Mouse (Mus musculus): ENCODE results near the gene Aimp1. TPM values are rescaled to one million over a fixed set of nuclear protein-coding genes. Genes with fewer than 3 reads are reported as not detected.

The Aimp1 gene
- polyA plus RNA-seq, 1 experiment = 17.4 TPM

DNA sequence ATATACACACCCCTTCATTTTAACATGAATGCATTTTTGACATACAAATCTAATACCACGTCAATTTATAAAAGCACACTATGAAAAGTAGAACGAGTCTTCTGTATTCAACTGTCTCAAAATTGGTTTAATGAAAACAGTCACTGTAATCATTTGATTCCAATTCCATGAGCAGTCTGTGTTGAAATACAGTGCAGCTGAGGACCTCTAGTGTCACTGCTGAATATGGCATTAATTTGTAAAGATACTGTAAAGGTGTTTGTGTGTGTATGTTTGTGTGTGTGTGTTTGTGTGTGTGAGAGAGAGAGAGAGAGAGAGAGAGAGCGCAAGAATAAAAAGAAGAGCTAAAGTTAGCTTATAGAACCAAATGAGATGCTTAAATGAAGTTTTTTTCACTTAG lies 17.2 kb upstream of the Aimp1 start:
- Histone ChIP-seq H3K4me1 (replicated peaks; ENCODE audit: control insufficient read depth, insufficient read depth, low read length) (no peaks in the 10 kb centered on the region), H3K36me3 (ENCODE audit: control insufficient read depth, insufficient read depth, low read length) (no peaks in the 10 kb centered on the region), H3K27ac (ENCODE audit: control insufficient read depth, insufficient read depth, low read length) (no peak overlapping the region), H3K4me3 (ENCODE audit: control insufficient read depth, insufficient read depth, low read length) (no peak overlapping the region), H3K27me3 (ENCODE audit: control insufficient read depth, insufficient read depth, low read length) (no peaks in the 10 kb centered on the region)
- 90% methylated on average over 3 of the region's 3 CpGs for WGBS
- TF ChIP-seq CTCF (IDR thresholded peaks at IDR 0.05; ENCODE audit: borderline replicate concordance, control insufficient read depth, extremely low read depth, insufficient read depth, low read length, poor library complexity) (no peak), POLR2A (IDR thresholded peaks at IDR 0.05; ENCODE audit: control insufficient read depth, extremely low read depth, insufficient read depth, low read length, poor library complexity) (no peak)
- DNase-seq = no peak

DNA sequence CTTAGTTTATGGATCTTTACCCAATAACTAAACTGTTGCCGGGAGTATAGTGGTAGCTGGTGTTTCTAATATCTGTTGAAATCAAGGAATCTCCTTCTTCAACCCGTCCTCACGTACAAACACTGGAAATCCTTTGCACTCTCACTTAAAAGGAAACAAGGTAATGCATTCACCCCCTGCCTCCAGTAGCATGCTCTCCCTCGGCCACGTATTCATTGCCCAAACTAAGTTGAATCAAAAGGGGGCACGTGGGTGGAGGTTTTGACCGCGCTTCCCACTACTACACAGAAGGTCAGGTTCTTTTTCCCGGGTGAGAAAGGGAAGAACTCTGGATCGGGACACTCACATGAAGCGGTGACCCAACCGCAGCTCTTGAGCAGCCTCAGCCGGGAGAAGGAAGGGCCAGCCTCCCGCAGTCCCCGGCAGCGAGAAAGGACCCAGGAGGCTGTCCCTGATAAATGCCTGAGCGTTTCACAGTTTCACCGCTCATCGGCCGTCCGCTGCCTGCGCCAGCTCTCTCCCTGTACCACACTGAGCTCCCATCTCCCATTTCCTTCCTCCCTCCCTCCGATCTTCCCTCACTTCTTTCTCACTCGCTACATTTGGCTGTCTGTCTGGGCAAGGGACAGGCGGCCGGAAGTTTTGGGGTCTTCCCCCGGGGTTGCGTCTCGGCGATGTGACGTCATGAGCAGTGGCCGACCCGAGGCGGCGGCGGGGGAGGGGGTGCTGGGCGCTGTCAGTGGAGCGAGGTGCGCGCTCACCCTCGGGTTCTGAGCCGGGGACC lies 531 bp downstream of the Aimp1 start, which contains the start of gene Tbck:
TSS of gene Tbck (plus strand) at position 698 of the 784 bp plus-strand sequence.
- TF ChIP-seq POLR2A (IDR thresholded peaks at IDR 0.05; ENCODE audit: control insufficient read depth, extremely low read depth, insufficient read depth, low read length, poor library complexity) (0 out of 2 replicates have a peak, but pooled peaks have one; percentile 38), CTCF (IDR thresholded peaks at IDR 0.05; ENCODE audit: borderline replicate concordance, control insufficient read depth, extremely low read depth, insufficient read depth, low read length, poor library complexity) (no peak)
- peak within 1 kb of the TSS; percentile 86 for H3K4me3 ChIP-seq (ENCODE audit: control insufficient read depth, insufficient read depth, low read length)
- WGBS = under 1% methylated on average over 42 of the region's 42 CpGs

DNA sequence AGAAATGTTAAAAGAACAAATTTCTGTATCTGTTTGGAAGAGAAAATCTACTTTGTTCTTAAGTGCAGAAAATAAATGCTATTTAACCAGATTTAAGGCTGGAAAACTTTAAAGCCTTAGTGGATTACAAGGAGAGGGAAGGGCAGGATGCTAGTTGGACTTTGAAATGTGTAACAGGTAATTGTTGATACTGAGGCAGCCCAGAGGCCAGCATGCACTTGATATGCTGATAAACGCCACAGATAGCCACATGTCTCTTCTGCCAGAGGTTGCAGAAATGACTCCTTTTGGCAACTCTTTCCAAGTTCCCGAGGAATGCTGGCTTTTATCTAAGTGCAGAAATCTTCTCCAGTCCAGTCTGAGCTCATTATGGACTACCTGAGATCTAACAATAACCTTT lies 6.7 kb downstream of the Aimp1 start:
- DNase-seq = no peak
- H3K27me3 ChIP-seq (ENCODE audit: control insufficient read depth, insufficient read depth, low read length) = no peaks in the 10 kb centered on the region
- TF ChIP-seq CTCF (IDR thresholded peaks at IDR 0.05; ENCODE audit: borderline replicate concordance, control insufficient read depth, extremely low read depth, insufficient read depth, low read length, poor library complexity) = no peak
- TF ChIP-seq POLR2A (IDR thresholded peaks at IDR 0.05; ENCODE audit: control insufficient read depth, extremely low read depth, insufficient read depth, low read length, poor library complexity) = no peak
- 96% methylated on average over 2 of the region's 2 CpGs for WGBS
- H3K27ac ChIP-seq (ENCODE audit: control insufficient read depth, insufficient read depth, low read length) = no peak overlapping the region
- peaks cover 22% of the 10 kb centered on the region for H3K36me3 ChIP-seq (ENCODE audit: control insufficient read depth, insufficient read depth, low read length)
- no peaks in the 10 kb centered on the region for H3K4me1 ChIP-seq (replicated peaks; ENCODE audit: control insufficient read depth, insufficient read depth, low read length)
- no peak overlapping the region for H3K4me3 ChIP-seq (ENCODE audit: control insufficient read depth, insufficient read depth, low read length)

More for the DNA sequence above, 531 bp downstream of the Aimp1 start, which contains the start of gene Tbck:
- H3K27ac ChIP-seq (ENCODE audit: control insufficient read depth, insufficient read depth, low read length) = peak within 1 kb of the TSS; percentile 74
- no peaks in the 10 kb centered on the region for H3K27me3 ChIP-seq (ENCODE audit: control insufficient read depth, insufficient read depth, low read length)
- no peaks in the 10 kb centered on the region; the same call in 1 of the 2 replicates for H3K36me3 ChIP-seq (ENCODE audit: control insufficient read depth, insufficient read depth, low read length)
- DNase-seq = peak; percentile 92
- H3K4me1 ChIP-seq (replicated peaks; ENCODE audit: control insufficient read depth, insufficient read depth, low read length) = 0 out of 2 replicates have a peak, but pooled peaks cover 2% of the 10 kb centered on the region

- H3K4me3 ChIP-seq (ENCODE audit: control insufficient read depth, insufficient read depth, low read length) = no peak overlapping the region
- H3K27ac ChIP-seq (ENCODE audit: control insufficient read depth, insufficient read depth, low read length) = no peak overlapping the region
- no peaks in the 10 kb centered on the region for H3K27me3 ChIP-seq (ENCODE audit: control insufficient read depth, insufficient read depth, low read length)
- H3K36me3 ChIP-seq (ENCODE audit: control insufficient read depth, insufficient read depth, low read length) = peaks cover 15% of the 10 kb centered on the region
- WGBS = 89% methylated on average over 2 of the region's 2 CpGs
- no peak for DNase-seq
- no peaks in the 10 kb centered on the region for H3K4me1 ChIP-seq (replicated peaks; ENCODE audit: control insufficient read depth, insufficient read depth, low read length)
- TF ChIP-seq POLR2A (IDR thresholded peaks at IDR 0.05; ENCODE audit: control insufficient read depth, extremely low read depth, insufficient read depth, low read length, poor library complexity) (no peak), CTCF (IDR thresholded peaks at IDR 0.05; ENCODE audit: borderline replicate concordance, control insufficient read depth, extremely low read depth, insufficient read depth, low read length, poor library complexity) (no peak)
Measured at GRCm38 (mm10) chr3:132655955-132656354, 28.2 kb downstream of the Aimp1 start.

- TF ChIP-seq POLR2A (IDR thresholded peaks at IDR 0.05; ENCODE audit: control insufficient read depth, extremely low read depth, insufficient read depth, low read length, poor library complexity) = no peak
- TF ChIP-seq CTCF (IDR thresholded peaks at IDR 0.05; ENCODE audit: borderline replicate concordance, control insufficient read depth, extremely low read depth, insufficient read depth, low read length, poor library complexity) = no peak
- WGBS = 94% methylated on average over 7 of the region's 7 CpGs
- Histone ChIP-seq H3K27me3 (ENCODE audit: control insufficient read depth, insufficient read depth, low read length) (no peaks in the 10 kb centered on the region), H3K4me1 (replicated peaks; ENCODE audit: control insufficient read depth, insufficient read depth, low read length) (no peaks in the 10 kb centered on the region), H3K36me3 (ENCODE audit: control insufficient read depth, insufficient read depth, low read length) (no peaks in the 10 kb centered on the region), H3K4me3 (ENCODE audit: control insufficient read depth, insufficient read depth, low read length) (no peak overlapping the region), H3K27ac (ENCODE audit: control insufficient read depth, insufficient read depth, low read length) (no peak overlapping the region)
- no peak for DNase-seq
Measured at GRCm38 (mm10) chr3:132653959-132654358, 30.2 kb downstream of the Aimp1 start.

- Histone ChIP-seq H3K27ac (ENCODE audit: control insufficient read depth, insufficient read depth, low read length) (no peak overlapping the region), H3K27me3 (ENCODE audit: control insufficient read depth, insufficient read depth, low read length) (no peaks in the 10 kb centered on the region), H3K4me3 (ENCODE audit: control insufficient read depth, insufficient read depth, low read length) (no peak overlapping the region), H3K4me1 (replicated peaks; ENCODE audit: control insufficient read depth, insufficient read depth, low read length) (no peaks in the 10 kb centered on the region), H3K36me3 (ENCODE audit: control insufficient read depth, insufficient read depth, low read length) (no peaks in the 10 kb centered on the region)
- no peak for TF ChIP-seq CTCF (IDR thresholded peaks at IDR 0.05; ENCODE audit: borderline replicate concordance, control insufficient read depth, extremely low read depth, insufficient read depth, low read length, poor library complexity)
- no peak for TF ChIP-seq POLR2A (IDR thresholded peaks at IDR 0.05; ENCODE audit: control insufficient read depth, extremely low read depth, insufficient read depth, low read length, poor library complexity)
- no peak for DNase-seq
- WGBS = 82% methylated on average over 3 of the region's 3 CpGs
Measured at GRCm38 (mm10) chr3:132651776-132652175, 32.4 kb downstream of the Aimp1 start.
